Mouse (Mus musculus) hindbrain, postnatal 0 days (tissue): ENCODE results near the gene Pbrm1. TPM values are rescaled to one million over a fixed set of nuclear protein-coding genes. Genes with fewer than 3 reads are reported as not detected.
A peak's percentile ranks its signal among the peaks of the same experiment; 100 is the strongest.

Experiments used
- ATAC-seq: fragments of 200-750 bp; cut with Nextera tagmentation; 2 replicates; pipeline ENCODE4 v1.8.0; 2017; ENCODE audit warnings: mild to moderate bottlenecking, moderate TSS enrichment, moderate library complexity
- DNase-seq: peaks from one replicate; pipeline ENCODE4 v3.0.0-alpha.2; 2015; ENCODE audit warnings: low spot score
- H3K27ac ChIP-seq: fragments of 300-500 bp; sonication (generic); 2 replicates; pipeline ENCODE4 v1.5.1; 2014; ENCODE audit warnings: mild to moderate bottlenecking
- H3K27me3 ChIP-seq: fragments of 300-500 bp; sonication (generic); 2 replicates; pipeline ENCODE4 v1.6.1; 2014; ENCODE audit warnings: low read length, mixed read lengths; ENCODE audit not compliant: insufficient read depth
- H3K36me3 ChIP-seq: fragments of 300-500 bp; sonication (generic); 2 replicates; pipeline ENCODE4 v1.6.1; 2014; ENCODE audit warnings: low read length, mixed read lengths; ENCODE audit not compliant: insufficient read depth
- H3K4me1 ChIP-seq: fragments of 300-500 bp; sonication (generic); 2 replicates; pipeline ENCODE4 v1.6.1; 2014; ENCODE audit warnings: antibody characterized with exemption, low read length, mixed read lengths; ENCODE audit not compliant: insufficient read depth
- H3K4me2 ChIP-seq: fragments of 300-500 bp; sonication (generic); 2 replicates; pipeline ENCODE4 v1.6.1; 2014; ENCODE audit warnings: low read depth, mild to moderate bottlenecking, low read length, moderate library complexity, mixed read lengths
- H3K4me3 ChIP-seq: fragments of 300-500 bp; sonication (generic); 2 replicates; pipeline ENCODE4 v1.5.1; 2014; ENCODE audit warnings: low read length
- H3K9ac ChIP-seq: fragments of 300-500 bp; sonication (generic); replicated peaks from 2 replicates; pipeline ENCODE4 v1.6.1; 2014; ENCODE audit warnings: mild to moderate bottlenecking, low read length, moderate library complexity, mixed read lengths
- H3K9me3 ChIP-seq: fragments of 300-500 bp; sonication (generic); 2 replicates; pipeline ENCODE4 v1.6.1; 2016; ENCODE audit warnings: low read length, mixed read lengths
- CTCF ChIP-seq: IDR thresholded peaks from 2 replicates; pipeline ENCODE4 v1.5.1; 2016; ENCODE audit warnings: antibody characterized with exemption, control low read depth, low read depth
- WGBS: fragments of 180-500 bp; shearing (Covaris S2); extraction: QIAGEN DNeasy Blood & Tissue Kit; methylation state at CpG from one replicate; pipeline ENCODE4 v1.1.7; 2014; 5-methylcytosine and 5-hydroxymethylcytosine counted together
- polyA plus RNA-seq: library from polyadenylated mRNA; unstranded; fragments of >200 nt; fragmentation: Nextera tagmentation; extraction: Ambion mirVana; gene quantifications from 2 replicates; pipeline ENCODE4 v1.2.1, GENCODE M21; 2015
- total RNA-seq: library from RNA; depleted of rRNA; stranded (reverse); fragments of >200 nt; gene quantifications from 2 replicates; pipeline ENCODE4 v1.2.3, GENCODE M21; 2014

The Pbrm1 gene
- total and polyA plus RNA-seq, 2 experiments from 2014 or later: 43.4 to 83.8 TPM

- Histone ChIP-seq H3K9me3 (no peaks in the 10 kb centered on the region), H3K9ac (peak overlapping the region; percentile 82), H3K36me3 (peaks cover 17% of the 10 kb centered on the region), H3K4me1 (peaks cover 16% of the 10 kb centered on the region), H3K4me3 (peak overlapping the region; percentile 78), H3K27me3 (no peaks in the 10 kb centered on the region), H3K27ac (peak overlapping the region; percentile 98), H3K4me2 (peak overlapping the region; percentile 53)
- 4% methylated on average over 35 of the region's 56 CpGs for WGBS
- TF ChIP-seq CTCF: no peak
- ATAC-seq (peak; percentile 94), DNase-seq (peak; percentile 82)
Observed at GRCm38 (mm10) chr14:31019331-31020205, 630 bp downstream of the Pbrm1 start.

GRCm38 (mm10) chr14:31022579-31022978 is 3.6 kb downstream of the Pbrm1 start:
- 21% methylated on average over 1 of the region's 1 CpGs for WGBS
- no peaks in the 10 kb centered on the region for H3K9me3 ChIP-seq
- H3K4me3 ChIP-seq: no peak overlapping the region
- H3K4me2 ChIP-seq: no peak overlapping the region
- no peak overlapping the region for H3K27ac ChIP-seq
- H3K4me1 ChIP-seq: peaks cover 16% of the 10 kb centered on the region
- ATAC-seq: no peak
- no peaks in the 10 kb centered on the region for H3K27me3 ChIP-seq
- no peak for TF ChIP-seq CTCF
- no peak for DNase-seq
- peaks cover 25% of the 10 kb centered on the region for H3K36me3 ChIP-seq
- H3K9ac ChIP-seq: no peak overlapping the region

GRCm38 (mm10) chr14:31025785-31026184 is 6.8 kb downstream of the Pbrm1 start:
- ATAC-seq: no peak
- peaks cover 32% of the 10 kb centered on the region for H3K36me3 ChIP-seq
- H3K4me1 ChIP-seq: peaks cover under 1% of the 10 kb centered on the region; the same call in 1 of the 2 replicates
- 77% methylated on average over 3 of the region's 3 CpGs for WGBS
- no peaks in the 10 kb centered on the region for H3K9me3 ChIP-seq
- no peak for DNase-seq
- H3K4me3 ChIP-seq: no peak overlapping the region
- no peak overlapping the region for H3K27ac ChIP-seq
- H3K4me2 ChIP-seq: no peak overlapping the region
- no peaks in the 10 kb centered on the region for H3K27me3 ChIP-seq
- H3K9ac ChIP-seq: no peak overlapping the region
- peak; percentile 33 for TF ChIP-seq CTCF

- Histone ChIP-seq H3K36me3 (peaks cover 53% of the 10 kb centered on the region), H3K4me1 (no peaks in the 10 kb centered on the region), H3K4me2 (no peak overlapping the region), H3K4me3 (no peak overlapping the region), H3K9me3 (no peaks in the 10 kb centered on the region), H3K27ac (no peak overlapping the region), H3K9ac (no peak overlapping the region), H3K27me3 (no peaks in the 10 kb centered on the region)
- WGBS: 93% methylated on average over 5 of the region's 5 CpGs
- DNase-seq (no peak), ATAC-seq (no peak)
- TF ChIP-seq CTCF: no peak
Observed at GRCm38 (mm10) chr14:31045296-31045695, 26.4 kb downstream of the Pbrm1 start.

GRCm38 (mm10) chr14:31045817-31046216 is 26.9 kb downstream of the Pbrm1 start:
- no peak overlapping the region for H3K27ac ChIP-seq
- peaks cover 58% of the 10 kb centered on the region for H3K36me3 ChIP-seq
- TF ChIP-seq CTCF: no peak
- H3K9me3 ChIP-seq: no peaks in the 10 kb centered on the region
- DNase-seq: no peak
- WGBS: 97% methylated on average over 1 of the region's 1 CpGs
- H3K4me2 ChIP-seq: no peak overlapping the region
- no peak for ATAC-seq
- H3K27me3 ChIP-seq: no peaks in the 10 kb centered on the region
- no peak overlapping the region for H3K9ac ChIP-seq
- no peaks in the 10 kb centered on the region for H3K4me1 ChIP-seq
- no peak overlapping the region for H3K4me3 ChIP-seq

- Histone ChIP-seq H3K27ac (no peak overlapping the region), H3K27me3 (no peaks in the 10 kb centered on the region), H3K36me3 (peaks cover 26% of the 10 kb centered on the region), H3K4me3 (no peak overlapping the region), H3K9ac (no peak overlapping the region), H3K4me2 (no peak overlapping the region), H3K4me1 (no peaks in the 10 kb centered on the region), H3K9me3 (no peaks in the 10 kb centered on the region)
- DNase-seq: peak; percentile 35
- TF ChIP-seq CTCF: peak; percentile 48
- WGBS: 51% methylated on average over 1 of the region's 1 CpGs
- ATAC-seq: no peak
Observed at GRCm38 (mm10) chr14:31062277-31062676, 43.3 kb downstream of the Pbrm1 start.

- ATAC-seq: no peak
- Histone ChIP-seq H3K9me3 (no peaks in the 10 kb centered on the region), H3K4me1 (no peaks in the 10 kb centered on the region), H3K9ac (no peak overlapping the region), H3K36me3 (peaks cover 19% of the 10 kb centered on the region), H3K4me3 (no peak overlapping the region), H3K4me2 (no peak overlapping the region), H3K27me3 (no peaks in the 10 kb centered on the region), H3K27ac (no peak overlapping the region)
- DNase-seq: no peak
- 95% methylated on average over 4 of the region's 4 CpGs for whole genome bisulfite sequencing
- no peak for TF ChIP-seq CTCF
Observed at GRCm38 (mm10) chr14:31069086-31069733, 50.3 kb downstream of the Pbrm1 start.
